Mouse (Mus musculus) regulatory T cell (primary cell): Measurements from ENCODE around the gene Serpinf2.
"Not testable (repeated sequence)": the region's sequence is repeated elsewhere in the genome, so short reads cannot be mapped to it uniquely, and the experiment has no call there.

Experiments
- in situ Hi-C: fragments of 300-600 bp; cut with MboI, MseI; formaldehyde crosslinking; loops from one replicate; pipeline ENCODE4 v1.15.1; 2025; ENCODE audit warnings: high pct_unique_total_duplicates

Gene Serpinf2

DNA sequence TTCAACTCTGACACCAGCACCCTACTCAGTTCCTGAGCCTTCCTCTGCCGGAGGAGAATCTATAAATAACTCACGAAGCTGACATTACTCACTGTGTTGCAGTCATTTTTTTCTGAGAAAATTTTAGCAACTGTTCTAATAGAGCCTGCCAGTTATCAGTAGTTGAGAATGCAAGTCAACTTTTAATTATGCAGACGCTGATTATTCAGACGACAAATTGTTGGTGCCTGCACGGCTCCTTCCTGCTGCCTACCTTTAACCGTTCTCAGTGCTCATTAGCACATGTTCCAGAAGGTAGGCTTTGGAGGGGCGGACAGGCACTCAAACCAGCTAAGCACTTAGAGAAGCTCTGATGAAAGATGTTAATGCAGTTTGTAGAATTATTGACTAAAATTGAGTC is 41.9 kb downstream of the Serpinf2 start:
- in situ Hi-C loops: no loop called here

DNA sequence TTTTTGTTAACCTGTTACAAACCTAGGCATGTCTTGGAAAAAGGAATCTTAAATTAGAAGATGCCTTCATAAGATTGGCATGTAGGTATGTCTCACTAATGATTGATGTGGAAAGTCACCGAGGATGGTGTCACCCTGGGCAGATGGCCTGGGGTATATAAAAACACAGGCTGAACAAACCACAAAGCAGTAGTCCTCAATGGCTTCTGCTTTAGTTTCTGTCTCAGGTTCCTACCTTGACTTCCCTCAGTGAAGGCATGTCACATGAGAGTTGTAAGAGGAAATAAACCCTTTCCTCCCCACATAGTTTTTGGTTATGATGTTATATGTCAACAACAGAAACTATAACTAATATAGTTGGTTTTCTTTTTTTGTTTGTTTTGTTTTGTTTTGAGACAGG is 43.8 kb downstream of the Serpinf2 start:
- in situ Hi-C loops: no loop called here

DNA sequence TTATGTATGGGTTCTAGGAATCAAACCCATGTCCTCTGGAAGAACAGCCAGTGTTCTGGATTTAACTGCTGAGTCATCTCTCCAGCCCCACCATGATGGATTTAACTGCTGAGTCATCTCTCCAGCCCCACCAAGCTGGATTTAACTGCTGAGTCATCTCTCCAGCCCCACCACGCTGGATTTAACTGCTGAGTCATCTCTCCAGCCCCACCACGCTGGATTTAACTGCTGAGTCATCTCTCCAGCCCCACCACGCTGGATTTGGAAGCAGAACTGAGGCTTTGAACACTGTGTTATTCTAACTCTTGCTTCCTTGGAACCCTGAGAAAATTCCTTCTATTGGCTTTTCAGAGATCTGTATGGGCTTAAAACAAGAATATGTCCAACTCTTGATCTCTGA is 55.9 kb downstream of the Serpinf2 start:
- in situ Hi-C loops: not testable (repeated sequence)
